In the genomic region with DNA sequence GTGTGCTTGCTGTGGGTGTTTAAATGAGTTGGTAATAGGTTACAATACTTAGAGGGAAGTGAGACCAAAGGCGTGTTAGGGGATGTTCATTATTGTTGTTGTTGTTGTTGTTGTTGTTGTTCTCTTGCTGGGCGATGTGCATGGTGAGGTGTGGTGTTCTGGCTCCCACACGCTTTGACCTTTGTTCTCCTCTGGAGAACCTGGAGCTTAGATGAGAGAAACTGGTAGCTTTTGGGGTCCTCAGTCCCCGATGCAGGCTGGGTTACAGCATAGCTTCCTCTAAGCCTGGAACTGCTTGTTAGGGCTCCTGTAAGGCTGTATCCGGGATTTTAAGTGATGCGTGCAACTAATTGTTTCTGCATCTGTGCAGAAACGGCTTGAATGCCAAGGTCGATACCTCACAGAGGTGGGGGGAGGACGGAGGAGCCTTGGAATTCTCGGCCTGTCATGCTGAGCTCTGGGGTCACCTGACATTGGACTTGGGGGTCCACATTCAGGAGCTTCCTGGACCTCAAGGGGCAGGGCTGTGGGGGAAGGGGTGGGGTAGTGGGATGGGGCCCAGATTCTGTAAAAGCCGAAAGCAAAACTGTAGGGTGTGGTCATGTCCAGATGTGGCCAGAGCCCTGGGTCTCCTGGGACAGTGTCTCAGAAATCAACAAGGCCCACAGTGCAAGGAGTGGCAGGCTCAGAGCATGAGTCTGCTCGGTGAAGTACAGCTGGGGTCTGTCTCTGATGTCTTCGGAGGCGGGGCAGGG, we compare ENCODE assay signal across 16 mouse cellular contexts. TPM values are rescaled to one million over a fixed set of nuclear protein-coding genes. Genes with fewer than 3 reads are reported as not detected.
DNase-seq lines count a peak whose midpoint lies in the region; ATAC-seq and TF ChIP-seq lines count a peak whose summit lies in the region.
"Had no signal": no experiment of that assay in that cellular context is flagged by ENCODE, and none has a peak within 500 bp of the region (broad histone marks: within the 10 kb centered on the region; RNA-seq: fewer than 3 reads in every experiment).

No protein-coding gene starts in this region.

- H3K27ac ChIP-seq in heart, embryonic 11.5 days (ENCODE audit: low read depth, low read length) = no peak overlapping the region
- peak overlapping the region; percentile 96 for H3K27ac ChIP-seq in bone marrow, adult 2 months (ENCODE audit: control insufficient read depth, insufficient read depth, low read depth, low read length, poor library complexity)
- no peak overlapping the region for H3K27ac ChIP-seq in liver, embryonic 16.5 days (ENCODE audit: low read length)
- H3K27ac ChIP-seq: hindbrain, embryonic 15.5 days; limb, embryonic 13.5 days had no signal

- DNase-seq in heart, adult 11 months = peak; percentile 99
- DNase-seq in A20 (ENCODE audit: low read depth, low spot score) = peak; percentile 43
- no peak for DNase-seq in lung, postnatal 10 days
- DNase-seq in urinary bladder, adult 2 months (ENCODE audit: low spot score) = no peak
- no peak for DNase-seq in left cerebral cortex, adult 8-10 months (ENCODE audit: low spot score in 2 of 2)
- DNase-seq: embryo, embryonic 11 days had no signal

- H3K36me3 ChIP-seq in heart, embryonic 11.5 days (ENCODE audit: control insufficient read depth, insufficient read depth, low read length) = no peaks in the 10 kb centered on the region
- no peaks in the 10 kb centered on the region for H3K36me3 ChIP-seq in liver, embryonic 16.5 days (ENCODE audit: control insufficient read depth, insufficient read depth)
- H3K36me3 ChIP-seq: hindbrain, embryonic 15.5 days; limb, embryonic 13.5 days had no signal

- 71% methylated on average over 14 of the region's 14 CpGs for WGBS in heart, embryonic 11.5 days (ENCODE audit: insufficient replicate concordance)
- 28% methylated on average over 14 of the region's 14 CpGs for WGBS in bone marrow, adult 2 months
- 42% methylated on average over 14 of the region's 14 CpGs for WGBS in liver, embryonic 16.5 days (ENCODE audit: insufficient replicate concordance)

- no peak overlapping the region for H3K9ac ChIP-seq in heart, embryonic 11.5 days (ENCODE audit: low read depth, low read length)
- no peak overlapping the region for H3K9ac ChIP-seq in liver, embryonic 16.5 days (ENCODE audit: low read depth, low read length)
- H3K9ac ChIP-seq: hindbrain, embryonic 15.5 days; limb, embryonic 13.5 days had no signal

- TF ChIP-seq CTCF in bone marrow, adult 2 months (IDR thresholded peaks at IDR 0.05; ENCODE audit: control insufficient read depth, insufficient read depth, low read length) = no peak

- peaks cover 22% of the 10 kb centered on the region for H3K4me1 ChIP-seq in heart, embryonic 11.5 days (ENCODE audit: control insufficient read depth, insufficient read depth, low read length)
- H3K4me1 ChIP-seq in bone marrow, adult 2 months (ENCODE audit: control insufficient read depth, insufficient read depth, low read length) = peaks cover 9% of the 10 kb centered on the region
- peaks cover 7% of the 10 kb centered on the region for H3K4me1 ChIP-seq in liver, embryonic 16.5 days (ENCODE audit: control insufficient read depth, low read depth, low read length)

- no peak for ATAC-seq in heart, embryonic 11.5 days (replicated peaks; ENCODE audit: insufficient number of reproducible peaks, low FRiP score, low TSS enrichment)
- ATAC-seq in liver, embryonic 16.5 days (ENCODE audit: low read depth) = no peak
- ATAC-seq: forebrain, embryonic 16.5 days had no signal

- no peak overlapping the region for H3K4me2 ChIP-seq in heart, embryonic 11.5 days
- peak overlapping the region; percentile 18; the same call in 1 of the 2 replicates for H3K4me2 ChIP-seq in liver, embryonic 16.5 days (ENCODE audit: low read depth, low read length)
- H3K4me2 ChIP-seq: hindbrain, embryonic 15.5 days; limb, embryonic 13.5 days; midbrain, embryonic 11.5 days had no signal

- H3K9me3 ChIP-seq in heart, embryonic 11.5 days (replicated peaks; ENCODE audit: control insufficient read depth, low read length) = no peaks in the 10 kb centered on the region
- H3K9me3 ChIP-seq in liver, embryonic 16.5 days (replicated peaks; ENCODE audit: control insufficient read depth, low read length) = no peaks in the 10 kb centered on the region
- H3K9me3 ChIP-seq: hindbrain, embryonic 15.5 days; limb, embryonic 13.5 days had no signal

- TF ChIP-seq POLR2A in bone marrow, adult 2 months (IDR thresholded peaks at IDR 0.05; ENCODE audit: borderline replicate concordance, control insufficient read depth, low read depth, low read length) = no peak

- peaks cover 38% of the 10 kb centered on the region for H3K27me3 ChIP-seq in heart, embryonic 11.5 days (ENCODE audit: control insufficient read depth, insufficient read depth, low read length)
- peaks cover 12% of the 10 kb centered on the region for H3K27me3 ChIP-seq in liver, embryonic 16.5 days (ENCODE audit: control insufficient read depth, insufficient read depth, low read depth, low read length)
- H3K27me3 ChIP-seq: hindbrain, embryonic 15.5 days had no signal

- no peak overlapping the region for H3K4me3 ChIP-seq in heart, embryonic 11.5 days (ENCODE audit: low read depth, low read length)
- peak overlapping the region; percentile 57 for H3K4me3 ChIP-seq in bone marrow, adult 2 months (replicated peaks; ENCODE audit: control insufficient read depth, low read depth, low read length)
- H3K4me3 ChIP-seq in liver, embryonic 16.5 days (ENCODE audit: low read depth, low read length) = no peak overlapping the region
- H3K4me3 ChIP-seq: hindbrain, embryonic 15.5 days; limb, embryonic 13.5 days had no signal

RNA-seq across cellular contexts. Expression of a gene that starts 5.0 kb away (rescaled TPM):
- polyA plus RNA-seq in heart, embryonic 11.5 days (2014; fragmentation: Nextera tagmentation; extraction: Ambion mirVana) = 0.79 and 1.1 TPM in 2 replicates
- 42.0 and 121 TPM in 2 replicates for polyA plus RNA-seq in bone marrow, adult 2 months (2011; ENCODE audit: insufficient read depth, insufficient read length, low replicate concordance, missing spikeins)
- 5.2 and 6.3 TPM in 2 replicates for polyA plus RNA-seq in liver, embryonic 16.5 days (2015; fragmentation: Nextera tagmentation; extraction: Ambion mirVana)
- 6.4 and 6.6 TPM in 2 replicates for polyA plus RNA-seq in urinary bladder, adult 2 months (2012; rRNA removed)
- 100 to 1,000 TPM in 3 of 4 experiments, 10 to 100 TPM in 1; 81.7 to 115 (median 108) TPM for total RNA-seq in left cerebral cortex, adult 8-10 months (2022)

RNA-seq across cellular contexts. Expression of a gene that starts 32.5 kb away (rescaled TPM):
- polyA plus RNA-seq in heart, embryonic 11.5 days (2014; fragmentation: Nextera tagmentation; extraction: Ambion mirVana) = not detected in 2 replicates
- polyA plus RNA-seq in bone marrow, adult 2 months (2011; ENCODE audit: insufficient read depth, insufficient read length, low replicate concordance, missing spikeins) = not detected in 2 replicates
- polyA plus RNA-seq in liver, embryonic 16.5 days (2015; fragmentation: Nextera tagmentation; extraction: Ambion mirVana) = not detected in 2 replicates
- 1.3 and 3.3 TPM in 2 replicates for polyA plus RNA-seq in urinary bladder, adult 2 months (2012; rRNA removed)
- 1 to 10 TPM; 1.7 to 2.8 (median 2.3) TPM for total RNA-seq in left cerebral cortex, adult 8-10 months (2022)
- total RNA-seq: ES-E14; neutrophil, adult 5-6 weeks had no signal

RNA-seq across cellular contexts. Expression of a gene that starts 42.4 kb away (rescaled TPM):
- not detected in 2 replicates for polyA plus RNA-seq in heart, embryonic 11.5 days (2014; fragmentation: Nextera tagmentation; extraction: Ambion mirVana)
- polyA plus RNA-seq in bone marrow, adult 2 months (2011; ENCODE audit: insufficient read depth, insufficient read length, low replicate concordance, missing spikeins) = not detected in 2 replicates
- polyA plus RNA-seq in liver, embryonic 16.5 days (2015; fragmentation: Nextera tagmentation; extraction: Ambion mirVana) = not detected in 2 replicates
- polyA plus RNA-seq in urinary bladder, adult 2 months (2012; rRNA removed) = not detected in 2 replicates
- total RNA-seq in left cerebral cortex, adult 8-10 months (2022) = 1 to 10 TPM in 3 of 4 experiments, under 1 TPM in 1; 0.67 to 2.3 (median 1.5) TPM
- total RNA-seq: ES-E14; neutrophil, adult 5-6 weeks had no signal
- polyA plus RNA-seq: forebrain, embryonic 16.5 days; large intestine, adult 2 months; limb, embryonic 13.5 days; midbrain, embryonic 11.5 days had no signal

RNA-seq across cellular contexts. Expression of a gene that starts 43.6 kb away (rescaled TPM):
- polyA plus RNA-seq in heart, embryonic 11.5 days (2014; fragmentation: Nextera tagmentation; extraction: Ambion mirVana) = 3.5 and 5.6 TPM in 2 replicates
- polyA plus RNA-seq in bone marrow, adult 2 months (2011; ENCODE audit: insufficient read depth, insufficient read length, low replicate concordance, missing spikeins) = 2.8 and 5.7 TPM in 2 replicates
- polyA plus RNA-seq in liver, embryonic 16.5 days (2015; fragmentation: Nextera tagmentation; extraction: Ambion mirVana) = 5.2 and 5.7 TPM in 2 replicates
- 4.1 and 4.5 TPM in 2 replicates for polyA plus RNA-seq in urinary bladder, adult 2 months (2012; rRNA removed)
- total RNA-seq in left cerebral cortex, adult 8-10 months (2022) = 10 to 100 TPM; 13.4 to 18.1 (median 16.5) TPM

RNA-seq across cellular contexts. Expression of a gene that starts 59.8 kb away (rescaled TPM):
- polyA plus RNA-seq in heart, embryonic 11.5 days (2014; fragmentation: Nextera tagmentation; extraction: Ambion mirVana) = 4.2 and 4.4 TPM in 2 replicates
- polyA plus RNA-seq in bone marrow, adult 2 months (2011; ENCODE audit: insufficient read depth, insufficient read length, low replicate concordance, missing spikeins) = 14.0 and 21.8 TPM in 2 replicates
- 1.7 and 1.9 TPM in 2 replicates for polyA plus RNA-seq in liver, embryonic 16.5 days (2015; fragmentation: Nextera tagmentation; extraction: Ambion mirVana)
- 28.4 and 29.3 TPM in 2 replicates for polyA plus RNA-seq in urinary bladder, adult 2 months (2012; rRNA removed)
- total RNA-seq in left cerebral cortex, adult 8-10 months (2022) = 10 to 100 TPM; 34.4 to 38.5 (median 35.6) TPM

Comparison
In these comparisons a context has a peak if more than half of its experiments do, and no peak if none do; other contexts are left out.
1. DNase-seq: peak in heart, adult 11 months (single experiment) and A20 (single experiment); none in lung, postnatal 10 days (single experiment), urinary bladder, adult 2 months (single experiment) and left cerebral cortex, adult 8-10 months (0 of 2).